Mouse (Mus musculus): ENCODE measurements around the gene Cdk20. TPM values are rescaled to one million over a fixed set of nuclear protein-coding genes. Genes with fewer than 3 reads are reported as not detected.
"Not testable (repeated sequence)": the region's sequence is repeated elsewhere in the genome, so short reads cannot be mapped to it uniquely, and the experiment has no call there.

Cdk20 gene
- total RNA-seq, 1 experiment, result 6.0 TPM

GRCm38 (mm10) chr13:64450001-64450794 lies 18.1 kb downstream of the Cdk20 start:
- in situ Hi-C loops (cut with MboI; ENCODE audit: low sequenced_read_pairs in 2 of 2, unreplicated experiment in 2 of 2), result no loop called here
- Histone ChIP-seq H3K27ac (ENCODE audit: insufficient read depth, low read depth, low read length, poor library complexity, severe bottlenecking) (no peak overlapping the region), H3K9me3 (ENCODE audit: control insufficient read depth, insufficient read depth, low read depth, low read length) (no peaks in the 10 kb centered on the region), H3K4me1 (ENCODE audit: control insufficient read depth in 2 of 2, insufficient read depth in 2 of 2, low read length in 2 of 2, poor library complexity in 1 of 2) (no peaks in the 10 kb centered on the region), H3K9ac (ENCODE audit: insufficient read depth, low read depth, low read length, poor library complexity, severe bottlenecking) (no peak overlapping the region), H3K36me3 (ENCODE audit: control insufficient read depth, insufficient read depth, low read length, poor library complexity, severe bottlenecking) (no peaks in the 10 kb centered on the region), H3K4me3 (ENCODE audit: insufficient read depth in 1 of 2, low read depth in 1 of 2, low read length in 2 of 2, poor library complexity in 1 of 2, severe bottlenecking in 1 of 2) (no peak overlapping the region)
- DNase-seq (ENCODE audit: low read depth, low spot score), result no peak
- TF ChIP-seq ZNF384 (IDR thresholded peaks at IDR 0.05; ENCODE audit: low read depth, low read length), result no peak

GRCm38 (mm10) chr13:64457225-64457978 lies 25.3 kb downstream of the Cdk20 start:
- H3K4me1 ChIP-seq (ENCODE audit: control insufficient read depth in 2 of 2, insufficient read depth in 2 of 2, low read length in 2 of 2, poor library complexity in 1 of 2); H3K27ac ChIP-seq (ENCODE audit: insufficient read depth, low read depth, low read length, poor library complexity, severe bottlenecking); H3K4me3 ChIP-seq (ENCODE audit: insufficient read depth in 1 of 2, low read depth in 1 of 2, low read length in 2 of 2, poor library complexity in 1 of 2, severe bottlenecking in 1 of 2); in situ Hi-C loops (cut with MboI; ENCODE audit: low sequenced_read_pairs in 2 of 2, unreplicated experiment in 2 of 2); H3K9ac ChIP-seq (ENCODE audit: insufficient read depth, low read depth, low read length, poor library complexity, severe bottlenecking); H3K9me3 ChIP-seq (ENCODE audit: control insufficient read depth, insufficient read depth, low read depth, low read length); DNase-seq (ENCODE audit: low read depth, low spot score); H3K36me3 ChIP-seq (ENCODE audit: control insufficient read depth, insufficient read depth, low read length, poor library complexity, severe bottlenecking): not testable (repeated sequence)

- Histone ChIP-seq H3K4me1 (ENCODE audit: control insufficient read depth in 2 of 2, insufficient read depth in 2 of 2, low read length in 2 of 2, poor library complexity in 1 of 2) (peaks cover 2 to 3% of the 10 kb centered on the region in 2 experiments; a peak in 1 of 4 replicates), H3K9me3 (ENCODE audit: control insufficient read depth, insufficient read depth, low read depth, low read length) (no peaks in the 10 kb centered on the region), H3K27ac (ENCODE audit: insufficient read depth, low read depth, low read length, poor library complexity, severe bottlenecking) (no peak overlapping the region), H3K9ac (ENCODE audit: insufficient read depth, low read depth, low read length, poor library complexity, severe bottlenecking) (no peak overlapping the region), H3K4me3 (ENCODE audit: insufficient read depth in 1 of 2, low read depth in 1 of 2, low read length in 2 of 2, poor library complexity in 1 of 2, severe bottlenecking in 1 of 2) (peak overlapping the region; percentile 52 to 58; a peak in 3 of 4 replicates), H3K36me3 (ENCODE audit: control insufficient read depth, insufficient read depth, low read length, poor library complexity, severe bottlenecking) (no peaks in the 10 kb centered on the region)
- in situ Hi-C loops (cut with MboI; ENCODE audit: low sequenced_read_pairs in 2 of 2, unreplicated experiment in 2 of 2), result no loop called here
- TF ChIP-seq CHD2 (IDR thresholded peaks at IDR 0.05; ENCODE audit: low read depth, low read length), result no peak
- TF ChIP-seq ZC3H11A (IDR thresholded peaks at IDR 0.05; ENCODE audit: borderline replicate concordance, low read depth, low read length), result no peak
- TF ChIP-seq MAFK (IDR thresholded peaks at IDR 0.05; ENCODE audit: insufficient read depth, low read depth, low read length), result no peak
- TF ChIP-seq HCFC1 (IDR thresholded peaks at IDR 0.05; ENCODE audit: borderline replicate concordance, insufficient read depth, low read length), result no peak
- TF ChIP-seq ZNF384 (IDR thresholded peaks at IDR 0.05; ENCODE audit: low read depth, low read length), result no peak
- no peak for DNase-seq (ENCODE audit: low read depth, low spot score)
Observed at GRCm38 (mm10) chr13:64458181-64458580, 26.1 kb downstream of the Cdk20 start.

GRCm38 (mm10) chr13:64462581-64462980 lies 30.5 kb downstream of the Cdk20 start:
- no peak overlapping the region for H3K9ac ChIP-seq (ENCODE audit: insufficient read depth, low read depth, low read length, poor library complexity, severe bottlenecking)
- no peak for DNase-seq (ENCODE audit: low read depth, low spot score)
- peaks cover 2 to 3% of the 10 kb centered on the region in 2 experiments; a peak in 1 of 4 replicates for H3K4me1 ChIP-seq (ENCODE audit: control insufficient read depth in 2 of 2, insufficient read depth in 2 of 2, low read length in 2 of 2, poor library complexity in 1 of 2)
- no peaks in the 10 kb centered on the region for H3K9me3 ChIP-seq (ENCODE audit: control insufficient read depth, insufficient read depth, low read depth, low read length)
- H3K27ac ChIP-seq (ENCODE audit: insufficient read depth, low read depth, low read length, poor library complexity, severe bottlenecking), result no peak overlapping the region
- no peaks in the 10 kb centered on the region for H3K36me3 ChIP-seq (ENCODE audit: control insufficient read depth, insufficient read depth, low read length, poor library complexity, severe bottlenecking)
- no peak overlapping the region for H3K4me3 ChIP-seq (ENCODE audit: insufficient read depth in 1 of 2, low read depth in 1 of 2, low read length in 2 of 2, poor library complexity in 1 of 2, severe bottlenecking in 1 of 2)
- no peak for TF ChIP-seq ZC3H11A (IDR thresholded peaks at IDR 0.05; ENCODE audit: borderline replicate concordance, low read depth, low read length)
- TF ChIP-seq HCFC1 (IDR thresholded peaks at IDR 0.05; ENCODE audit: borderline replicate concordance, insufficient read depth, low read length), result no peak
- TF ChIP-seq CHD2 (IDR thresholded peaks at IDR 0.05; ENCODE audit: low read depth, low read length), result no peak
- no peak for TF ChIP-seq ZNF384 (IDR thresholded peaks at IDR 0.05; ENCODE audit: low read depth, low read length)
- no peak for TF ChIP-seq MAFK (IDR thresholded peaks at IDR 0.05; ENCODE audit: insufficient read depth, low read depth, low read length)
- in situ Hi-C loops (cut with MboI; ENCODE audit: low sequenced_read_pairs in 2 of 2, unreplicated experiment in 2 of 2), result no loop called here

Measured in ES-E14 (cell line).